In genomic region chr7:112400175-112400574, GRCm38 (mm10) we compare ENCODE assay signal across 9 mouse cellular contexts. TPM values are rescaled to one million over a fixed set of nuclear protein-coding genes. Genes with fewer than 3 reads are reported as not detected.
DNase-seq lines count a peak whose midpoint lies in the region; ATAC-seq and TF ChIP-seq lines count a peak whose summit lies in the region.
"Had no signal": no experiment of that assay in that cellular context is flagged by ENCODE, and none has a peak within 500 bp of the region (broad histone marks: within the 10 kb centered on the region; RNA-seq: fewer than 3 reads in every experiment).

No protein-coding gene starts in this region.

- peak overlapping the region; percentile 68 for H3K27ac ChIP-seq in forebrain, embryonic 10.5 days
- H3K27ac ChIP-seq: macrophage had no signal

- ATAC-seq in Patski = no peak
- ATAC-seq in monocyte, adult 5-6 weeks (replicated peaks; ENCODE audit: insufficient number of reproducible peaks, low FRiP score, low TSS enrichment, poor library complexity, severe bottlenecking) = no peak

- POLR2A ChIA-PET in Patski (lab: Charles Lee) = no interaction called here

- peak; percentile 96 for TF ChIP-seq CTCF in Patski (IDR thresholded peaks at IDR 0.05)

- H3K9me3 ChIP-seq in forebrain, embryonic 10.5 days = no peaks in the 10 kb centered on the region

- no peak for DNase-seq in Patski (ENCODE audit: low read depth, low spot score)
- peak; percentile 47 for DNase-seq in c-Kit-positive CD71-negative TER-119-negative erythroid progenitor cells, embryonic 14.5 days (ENCODE audit: low read depth)
- peak; percentile 81 for DNase-seq in forebrain, embryonic 10.5 days (ENCODE audit: extremely low spot score, low spot score)
- DNase-seq in heart, postnatal 14 days = peak; percentile 85 to 90
- DNase-seq in large intestine, adult 2 months (ENCODE audit: low read depth, low spot score) = peak; percentile 70
- DNase-seq in lung, postnatal 14 days = peak; percentile 87
- peak; percentile 76 to 83 for DNase-seq in right cerebral cortex, postnatal 10 days (ENCODE audit: low spot score in 2 of 2)

- intact Hi-C loops in heart, postnatal 14 days (cut with DNase I) = loop anchor here (2.0 to 5.0 kb wide), 4 partner anchors 69 to 469 kb away; partner anchors contain the start of gene Tead1

- H3K36me3 ChIP-seq in forebrain, embryonic 10.5 days (replicated peaks) = no peaks in the 10 kb centered on the region

- peaks cover 26% of the 10 kb centered on the region for H3K4me1 ChIP-seq in forebrain, embryonic 10.5 days

- in situ Hi-C loops in Patski (cut with MboI; ENCODE audit: low pct_unique_long_range_greater_than_20kb) = loop anchor here (5.0 kb wide), 1 partner anchor 467 kb away; no protein-coding TSS in a partner anchor

- no peaks in the 10 kb centered on the region for H3K27me3 ChIP-seq in Patski
- peaks cover 48% of the 10 kb centered on the region for H3K27me3 ChIP-seq in forebrain, embryonic 10.5 days (ENCODE audit: poor library complexity, severe bottlenecking)

- CTCF ChIA-PET in Patski (lab: Charles Lee) = interaction anchor here (1.8 kb wide), 1 partner anchor 22 kb away, joined by 10 read pairs; no protein-coding TSS in a partner anchor

- WGBS in forebrain, embryonic 10.5 days = 54% methylated on average over 6 of the region's 6 CpGs
- 36% methylated on average over 6 of the region's 6 CpGs for WGBS in large intestine, adult 2 months

- H3K4me3 ChIP-seq in forebrain, embryonic 10.5 days = no peak overlapping the region

RNA-seq across cellular contexts. Expression of gene Parva, which starts 27.1 kb away (rescaled TPM):
- polyA plus RNA-seq in Patski (2021) = 138 TPM
- polyA plus RNA-seq in forebrain, embryonic 10.5 days (2016; fragmentation: Nextera tagmentation; extraction: Ambion mirVana) = 51.6 and 54.7 TPM in 2 replicates
- total RNA-seq in heart, postnatal 14 days (2021) = 10 to 100 TPM; 69.1 to 69.4 TPM
- polyA plus RNA-seq in large intestine, adult 2 months (2012; rRNA removed) = 33.1 and 34.6 TPM in 2 replicates
- total RNA-seq in monocyte, adult 5-6 weeks (2017) = not detected in 3 replicates
